Mouse (Mus musculus) neural tube, embryonic 10.5 days (tissue): Measurements from ENCODE around the gene Gbp6.
"Not testable (repeated sequence)": the region's sequence is repeated elsewhere in the genome, so short reads cannot be mapped to it uniquely, and the experiment has no call there.

ENCODE experiments used
- DNase-seq: peaks from one replicate; pipeline ENCODE4 v3.0.0-alpha.2; 2017; ENCODE audit warnings: low spot score; ENCODE audit errors: extremely low spot score

Gene Gbp6

DNA sequence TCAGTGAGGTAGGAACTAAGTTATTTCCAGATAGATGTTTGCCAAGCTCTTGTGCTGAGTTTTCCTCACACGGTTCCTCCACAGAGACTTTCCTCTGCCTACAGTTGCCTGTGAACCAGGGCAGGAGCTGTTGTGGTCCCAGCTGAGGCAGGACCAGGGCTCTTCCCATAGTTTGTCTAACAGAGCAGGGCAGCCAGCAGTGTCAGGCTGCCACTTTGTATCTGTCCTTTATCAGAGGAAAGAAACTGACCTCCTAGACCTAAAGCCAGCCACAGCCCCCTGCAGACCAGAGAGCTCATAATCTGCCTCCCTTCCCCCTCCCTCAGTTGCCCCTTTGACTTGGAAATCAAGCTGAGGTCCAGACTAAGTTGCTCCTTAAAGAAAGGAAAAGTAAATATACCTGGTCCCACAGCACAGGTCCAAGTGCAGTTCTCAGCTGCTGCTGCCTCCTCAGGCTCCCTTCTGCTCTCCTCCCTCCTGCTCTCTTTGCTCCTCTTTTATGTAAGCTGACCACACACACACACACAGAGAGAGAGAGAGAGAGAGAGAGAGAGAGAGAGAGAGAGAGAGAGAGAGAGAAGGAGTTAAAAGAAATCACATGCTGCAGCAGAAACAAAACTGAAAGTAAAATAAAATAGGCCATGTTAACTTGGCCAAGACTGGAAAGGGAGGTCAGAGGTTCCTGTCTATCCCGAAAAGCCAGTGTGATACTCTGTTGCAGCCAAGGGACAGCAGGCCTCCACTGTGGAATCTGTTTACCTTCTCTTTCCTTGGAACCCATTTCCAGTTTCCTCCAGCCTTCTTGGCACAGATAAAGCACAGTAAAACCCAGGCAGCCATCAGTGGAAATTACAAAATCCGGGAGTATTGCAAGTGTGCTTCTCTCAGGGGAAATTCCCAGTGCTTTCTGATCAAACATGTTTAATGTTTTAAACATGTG lies at the start of gene Gbp6, which contains the start of gene Gm43302:
Gene Gbp6 (minus strand): TSS at position 473 of the 940 bp plus-strand sequence.
Gene Gm43302 (minus strand): TSS at position 470 of the 940 bp plus-strand sequence.
- not testable (repeated sequence) for DNase-seq

DNA sequence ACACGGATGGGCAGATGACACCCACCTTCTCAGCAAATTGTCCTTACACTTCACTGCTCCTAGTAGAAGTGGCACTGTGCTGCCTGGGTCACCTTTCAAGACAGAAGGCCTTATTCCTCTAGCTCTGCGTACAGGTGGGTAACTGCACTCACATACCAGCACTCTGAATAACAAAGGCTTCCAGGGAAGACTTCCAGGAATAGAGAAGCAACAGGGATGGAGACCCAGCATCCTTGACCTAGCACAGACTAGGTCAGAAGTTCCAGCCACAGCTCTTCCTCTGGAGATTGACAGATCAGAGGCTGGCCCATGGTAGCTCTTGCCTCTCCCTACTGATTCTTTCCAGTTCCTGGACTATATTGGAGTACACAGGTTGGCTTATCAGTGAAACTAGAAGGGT lies 47.8 kb upstream of the Gbp6 start:
- no peak for DNase-seq

- DNase-seq, result no peak
Measured at GRCm38 (mm10) chr5:105322543-105322942, 29.0 kb upstream of the Gbp6 start.

DNA sequence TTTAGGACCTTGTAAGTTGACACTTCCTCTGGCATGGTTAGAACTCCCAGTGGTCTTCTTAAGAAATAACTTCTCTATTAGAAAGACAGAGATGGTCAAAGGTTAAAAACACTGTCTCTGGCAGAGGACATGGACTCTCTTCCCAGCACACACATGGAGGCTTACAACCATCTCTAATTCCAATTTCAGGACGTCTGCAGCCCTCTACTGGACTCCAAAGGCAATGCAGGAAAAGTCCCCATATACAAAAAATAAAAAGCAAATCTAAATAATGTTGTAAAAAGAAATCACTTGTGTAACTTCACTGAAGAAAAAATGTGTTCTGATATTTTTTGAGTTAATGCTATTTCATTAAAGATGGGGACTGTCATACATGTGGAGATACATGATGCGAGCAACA lies 17.4 kb upstream of the Gbp6 start:
- no peak for DNase-seq

DNA sequence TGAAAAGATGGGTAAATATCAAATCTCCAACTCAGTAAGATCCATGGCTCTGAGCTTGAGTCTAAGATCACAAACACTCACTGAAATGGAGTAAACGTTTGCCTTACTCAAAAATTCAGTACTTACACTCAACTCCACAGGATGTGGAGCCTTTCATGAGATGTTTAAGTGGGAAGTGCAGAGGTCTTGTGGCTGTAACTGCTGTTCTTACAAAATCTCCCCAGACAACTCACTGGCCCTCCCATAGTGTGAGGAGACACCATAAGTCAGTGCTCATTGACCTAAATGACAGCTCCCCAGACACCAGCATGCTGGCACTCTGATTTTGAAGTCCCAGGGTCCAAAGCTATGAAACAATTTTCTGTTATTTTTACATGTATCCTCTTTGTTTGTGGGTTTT lies 15.7 kb upstream of the Gbp6 start:
- not testable (repeated sequence) for DNase-seq

DNA sequence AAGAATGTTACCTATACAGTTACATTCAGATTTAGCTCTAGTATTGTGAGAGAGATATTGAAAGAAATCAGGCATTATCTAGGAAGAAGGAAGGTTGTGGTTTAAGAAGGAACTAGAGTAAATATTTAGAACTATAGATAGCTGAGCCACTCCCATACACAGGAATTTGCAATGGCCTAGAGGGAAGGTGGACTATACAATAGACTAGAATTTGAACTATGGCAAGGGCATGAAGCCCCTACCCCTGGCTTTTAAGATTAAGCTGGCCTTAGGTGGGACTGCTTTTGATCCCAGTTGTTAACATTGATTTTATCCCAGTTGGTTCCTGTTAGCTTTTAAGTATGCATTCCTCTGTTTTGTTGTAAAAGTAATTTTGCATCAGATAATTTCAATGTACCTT lies 13.4 kb upstream of the Gbp6 start:
- not testable (repeated sequence) for DNase-seq

DNA sequence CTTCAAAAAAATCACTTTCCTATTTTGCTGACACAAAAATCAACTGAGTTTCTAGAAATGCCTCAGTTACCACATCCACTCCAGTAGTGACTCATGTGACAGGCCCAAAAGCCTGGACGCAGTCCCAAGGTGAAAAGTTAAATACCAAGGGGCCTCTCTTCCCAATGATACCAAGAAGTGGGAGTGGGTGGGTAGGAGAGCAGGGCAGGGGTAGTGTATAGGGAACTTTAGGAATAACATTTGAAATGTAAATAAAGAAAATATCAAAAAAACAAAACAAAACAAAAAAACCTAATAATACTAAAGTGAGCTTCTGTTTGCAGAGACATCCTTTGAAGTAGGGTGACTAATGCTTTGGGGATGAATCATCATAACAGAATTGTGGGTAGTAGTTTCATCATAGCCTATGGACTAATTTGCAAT lies 12.7 kb upstream of the Gbp6 start:
- DNase-seq, result no peak

DNA sequence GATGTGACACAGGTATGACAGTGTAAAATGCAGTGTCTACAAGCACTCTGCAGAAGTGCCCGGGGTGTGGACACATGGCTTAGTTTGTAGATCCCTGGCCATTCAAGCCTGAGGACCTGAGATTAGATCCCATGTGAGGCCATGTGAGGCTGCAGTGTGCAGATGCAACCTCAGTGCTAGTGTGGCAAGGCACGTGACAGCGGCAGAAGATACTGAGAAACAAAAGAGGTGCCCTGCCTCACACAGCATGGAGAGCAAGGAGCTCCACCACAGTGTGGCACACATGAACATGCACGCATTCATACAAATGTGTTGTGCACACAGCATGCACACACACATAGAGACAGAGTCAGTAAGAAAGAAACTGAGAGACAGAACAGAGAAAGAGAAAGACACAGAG lies 12.2 kb upstream of the Gbp6 start:
- not testable (repeated sequence) for DNase-seq

DNA sequence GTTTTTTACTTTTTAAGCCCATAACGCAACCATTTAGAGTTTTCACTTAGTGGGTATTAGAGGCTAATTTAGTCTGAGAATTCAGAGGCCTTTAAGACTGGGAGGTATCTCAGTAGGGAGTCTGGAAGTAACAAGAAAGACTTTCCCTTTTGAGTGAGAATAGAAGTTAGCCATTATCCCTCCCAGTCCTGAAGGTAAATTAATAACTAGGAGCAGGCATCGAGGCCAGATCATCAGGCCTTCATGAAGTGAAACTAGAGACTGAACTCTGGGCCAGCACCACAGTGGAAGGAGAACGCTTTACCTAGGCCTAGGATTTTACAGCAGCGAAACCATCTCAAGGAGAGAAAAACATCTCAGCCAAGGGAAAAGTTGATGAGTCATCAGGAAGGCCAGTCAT lies 8.5 kb upstream of the Gbp6 start:
- no peak for DNase-seq

GRCm38 (mm10) chr5:105301531-105301930 lies 8.0 kb upstream of the Gbp6 start:
- no peak for DNase-seq

DNA sequence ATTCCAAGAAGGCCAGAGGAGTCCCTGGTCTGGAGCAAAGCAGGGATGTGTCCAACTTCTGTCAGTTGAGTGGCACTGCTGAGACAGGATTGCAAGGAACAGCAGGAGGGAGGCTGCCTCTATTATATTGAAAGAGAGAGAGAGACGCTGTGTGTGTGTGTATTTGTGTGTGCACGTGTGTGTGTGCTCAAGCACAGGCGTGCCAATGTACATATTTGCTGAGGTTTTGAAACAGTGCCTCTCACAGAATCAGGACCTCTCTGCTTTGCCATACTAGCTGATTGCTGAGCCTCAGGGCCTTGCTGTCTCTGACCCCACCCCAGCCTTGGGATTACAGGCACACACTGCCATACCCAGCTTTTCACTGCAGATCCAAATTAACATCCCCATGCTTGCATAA lies 2.2 kb upstream of the Gbp6 start:
- no peak for DNase-seq

GRCm38 (mm10) chr5:105292492-105292891 lies 1.0 kb downstream of the Gbp6 start:
- no peak for DNase-seq

DNA sequence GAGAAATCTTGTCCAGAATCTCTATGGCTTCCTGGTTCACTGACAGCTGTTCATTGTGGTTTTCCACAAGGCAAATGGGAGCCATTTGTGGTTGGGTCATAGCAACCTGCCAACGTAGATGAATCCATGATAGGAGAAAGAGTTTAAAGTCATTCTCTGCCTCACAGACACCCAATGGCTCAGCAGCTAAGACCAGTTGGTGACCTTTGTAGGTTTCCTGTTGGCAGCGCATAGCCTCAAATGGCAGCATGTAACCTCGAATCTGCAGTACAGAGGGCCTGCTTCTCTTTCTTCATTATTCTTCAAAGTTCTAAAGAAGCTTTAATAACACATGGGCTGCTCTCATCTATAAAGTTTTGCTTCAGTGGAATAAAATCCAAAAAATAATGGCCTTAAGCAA lies 2.6 kb downstream of the Gbp6 start:
- DNase-seq, result not testable (repeated sequence)

GRCm38 (mm10) chr5:105260673-105261072 lies 32.8 kb downstream of the Gbp6 start:
- not testable (repeated sequence) for DNase-seq

DNA sequence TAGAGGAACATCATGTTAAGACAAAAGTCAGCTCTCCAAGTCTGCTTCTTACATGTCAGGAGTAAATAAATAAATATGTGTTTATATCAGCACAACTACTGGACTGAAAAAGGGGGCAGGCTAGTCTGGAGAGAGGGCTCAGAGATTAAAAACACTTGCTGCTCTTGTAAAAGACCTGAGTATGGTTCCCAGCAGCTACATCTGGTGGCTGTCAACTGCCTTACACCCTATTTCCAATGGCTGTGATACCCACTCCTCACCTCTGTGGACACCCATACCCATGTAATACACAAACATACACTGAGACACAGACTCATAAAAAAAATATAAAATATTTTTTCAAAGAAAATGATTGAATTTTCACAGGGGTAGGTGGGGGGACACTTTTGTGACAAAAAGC lies 41.0 kb downstream of the Gbp6 start:
- DNase-seq, result no peak

- not testable (repeated sequence) for DNase-seq
Measured at GRCm38 (mm10) chr5:105244741-105245140, 48.8 kb downstream of the Gbp6 start.

GRCm38 (mm10) chr5:105240982-105241381 lies 52.5 kb downstream of the Gbp6 start:
- not testable (repeated sequence) for DNase-seq

- DNase-seq, result not testable (repeated sequence)
Measured at GRCm38 (mm10) chr5:105239483-105240047, 53.9 kb downstream of the Gbp6 start, which contains the start of gene Gbp10. Gene Gbp10, minus strand, starts transcription at chr5:105239533.

GRCm38 (mm10) chr5:105238402-105238801 lies 55.1 kb downstream of the Gbp6 start:
- not testable (repeated sequence) for DNase-seq

DNA sequence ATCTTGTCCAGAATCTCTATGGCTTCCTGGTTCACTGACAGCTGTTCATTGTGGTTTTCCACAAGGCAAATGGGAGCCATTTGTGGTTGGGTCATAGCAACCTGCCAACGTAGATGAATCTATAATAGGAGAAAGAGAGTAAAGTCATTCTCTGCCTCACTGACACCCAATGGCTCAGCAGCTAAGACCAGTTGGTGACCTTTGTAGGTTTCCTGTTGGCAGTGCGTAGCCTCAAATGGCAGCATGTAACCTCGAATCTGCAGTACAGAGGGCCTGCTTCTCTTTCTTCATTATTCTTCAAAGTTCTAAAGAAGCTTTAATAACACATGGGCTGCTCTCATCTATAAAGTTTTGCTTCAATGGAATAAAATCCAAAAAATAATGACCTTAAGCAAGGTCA lies 57.5 kb downstream of the Gbp6 start:
- not testable (repeated sequence) for DNase-seq
